Mouse (Mus musculus): ENCODE results near the gene Sox21. TPM values are rescaled to one million over a fixed set of nuclear protein-coding genes. Genes with fewer than 3 reads are reported as not detected.

Sox21 gene
- polyA plus RNA-seq (2014; fragmentation: Nextera tagmentation; extraction: Ambion mirVana) = 0.14 TPM in 1 of 2 replicates, not detected in the other

GRCm38 (mm10) chr14:118236886-118237289 lies at the start of gene Sox21:
Gene Sox21 (minus strand): TSS chr14:118237030.
- Histone ChIP-seq H3K36me3 (ENCODE audit: control insufficient read depth, insufficient read depth, low read length) (no peaks in the 10 kb centered on the region), H3K27ac (replicated peaks in 1 of 2; ENCODE audit: control insufficient read depth in 1 of 2, insufficient read depth in 1 of 2, low read depth in 2 of 2, low read length in 2 of 2) (no peak within 1 kb of the TSS), H3K27me3 (ENCODE audit: control insufficient read depth, insufficient read depth, low read length) (peaks cover 77% of the 10 kb centered on the region), H3K4me1 (ENCODE audit: control insufficient read depth in 2 of 2, insufficient read depth in 2 of 2, low read length in 2 of 2) (peaks cover 5 to 27% of the 10 kb centered on the region in 2 experiments; a peak in 3 of 4 replicates), H3K9ac (ENCODE audit: low read length) (peak within 1 kb of the TSS; percentile 59), H3K4me3 (ENCODE audit: control insufficient read depth in 1 of 2, insufficient read depth in 1 of 2, low read depth in 1 of 2, low read length in 2 of 2) (peak within 1 kb of the TSS; percentile 49 to 58), H3K4me2 (ENCODE audit: low read length) (peak within 1 kb of the TSS; percentile 98), H3K9me3 (ENCODE audit: control insufficient read depth, low read length) (no peaks in the 10 kb centered on the region)
- no peak for ATAC-seq (ENCODE audit: insufficient number of reproducible peaks, insufficient read depth, low FRiP score, low read depth)
- under 1% methylated on average over 34 of the region's 34 CpGs for WGBS

DNA sequence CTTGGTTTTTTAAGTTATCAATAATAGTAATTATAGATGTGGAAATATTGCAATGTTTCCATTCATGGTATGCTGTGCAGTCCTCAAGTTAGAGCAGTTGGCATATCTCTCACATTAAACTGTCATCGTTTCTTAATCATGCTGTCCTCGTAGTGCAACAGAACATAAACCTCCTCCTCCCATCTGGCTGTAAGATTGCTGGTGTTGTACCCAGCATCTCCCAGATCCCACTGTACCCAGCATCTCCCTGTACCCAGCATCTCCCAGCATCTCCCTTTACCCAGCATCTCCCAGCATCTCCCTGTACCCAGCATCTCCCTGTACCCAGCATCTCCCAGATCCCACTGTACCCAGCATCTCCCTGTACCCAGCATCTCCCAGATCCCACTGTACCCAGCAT lies 49.3 kb upstream of the Sox21 start:
- H3K9ac ChIP-seq (ENCODE audit: low read length) = no peak overlapping the region
- 85% methylated on average over 2 of the region's 2 CpGs for WGBS
- no peak overlapping the region for H3K4me2 ChIP-seq (ENCODE audit: low read length)
- H3K27me3 ChIP-seq (ENCODE audit: control insufficient read depth, insufficient read depth, low read length) = no peaks in the 10 kb centered on the region
- H3K27ac ChIP-seq (replicated peaks in 1 of 2; ENCODE audit: control insufficient read depth in 1 of 2, insufficient read depth in 1 of 2, low read depth in 2 of 2, low read length in 2 of 2) = no peak overlapping the region
- no peaks in the 10 kb centered on the region for H3K9me3 ChIP-seq (ENCODE audit: control insufficient read depth, low read length)
- ATAC-seq (ENCODE audit: insufficient number of reproducible peaks, insufficient read depth, low FRiP score, low read depth) = no peak
- no peak overlapping the region for H3K4me3 ChIP-seq (ENCODE audit: control insufficient read depth in 1 of 2, insufficient read depth in 1 of 2, low read depth in 1 of 2, low read length in 2 of 2)
- H3K36me3 ChIP-seq (ENCODE audit: control insufficient read depth, insufficient read depth, low read length) = no peaks in the 10 kb centered on the region
- H3K4me1 ChIP-seq (ENCODE audit: control insufficient read depth in 2 of 2, insufficient read depth in 2 of 2, low read length in 2 of 2) = no peaks in the 10 kb centered on the region

DNA sequence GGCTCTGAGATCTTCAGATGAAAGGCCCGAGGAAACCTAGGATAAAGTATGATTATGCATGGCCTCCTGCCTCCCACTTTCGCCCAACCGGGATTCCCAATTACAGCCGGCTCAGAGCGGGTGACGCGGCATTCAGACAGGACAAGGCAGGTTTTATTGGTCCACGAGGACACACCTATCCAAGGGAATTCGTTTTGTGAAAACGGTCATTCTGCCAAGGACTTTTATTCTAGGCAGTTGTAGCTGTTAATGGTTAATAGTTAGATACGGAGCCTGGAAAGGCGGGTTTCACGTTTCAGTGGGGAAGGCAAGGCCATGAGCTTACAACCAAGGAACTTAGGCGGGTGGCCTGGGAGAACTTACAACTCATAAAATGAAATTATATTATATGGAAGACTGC lies 46.1 kb upstream of the Sox21 start:
- no peak for ATAC-seq (ENCODE audit: insufficient number of reproducible peaks, insufficient read depth, low FRiP score, low read depth)
- WGBS = 76% methylated on average over 14 of the region's 14 CpGs

DNA sequence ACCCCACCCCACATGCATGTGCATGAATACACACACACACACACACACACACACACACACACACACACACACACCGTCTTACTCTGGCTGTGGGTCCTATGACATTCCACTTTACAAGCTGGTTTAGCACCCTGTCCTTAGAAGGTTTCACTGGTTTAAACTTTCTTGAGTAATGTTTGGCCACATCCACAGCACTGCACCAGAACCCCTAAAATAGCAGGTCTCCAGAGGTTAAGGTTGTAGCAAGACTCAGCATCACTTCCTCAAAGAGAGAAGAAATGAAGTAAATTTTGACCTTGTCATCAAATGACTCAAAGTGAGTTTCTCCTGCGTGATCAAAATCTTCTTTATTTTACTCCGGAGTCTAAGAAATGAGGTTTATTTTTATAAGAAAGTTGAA lies 45.4 kb upstream of the Sox21 start:
- ATAC-seq (ENCODE audit: insufficient number of reproducible peaks, insufficient read depth, low FRiP score, low read depth) = no peak
- Histone ChIP-seq H3K36me3 (ENCODE audit: control insufficient read depth, insufficient read depth, low read length) (no peaks in the 10 kb centered on the region), H3K9me3 (ENCODE audit: control insufficient read depth, low read length) (peaks cover 12% of the 10 kb centered on the region), H3K27ac (replicated peaks in 1 of 2; ENCODE audit: control insufficient read depth in 1 of 2, insufficient read depth in 1 of 2, low read depth in 2 of 2, low read length in 2 of 2) (no peak overlapping the region), H3K4me1 (ENCODE audit: control insufficient read depth in 2 of 2, insufficient read depth in 2 of 2, low read length in 2 of 2) (no peaks in the 10 kb centered on the region), H3K4me3 (ENCODE audit: control insufficient read depth in 1 of 2, insufficient read depth in 1 of 2, low read depth in 1 of 2, low read length in 2 of 2) (no peak overlapping the region), H3K4me2 (ENCODE audit: low read length) (no peak overlapping the region), H3K27me3 (ENCODE audit: control insufficient read depth, insufficient read depth, low read length) (no peaks in the 10 kb centered on the region), H3K9ac (ENCODE audit: low read length) (no peak overlapping the region)
- 80% methylated on average over 3 of the region's 3 CpGs for WGBS

More for the DNA sequence above, 46.1 kb upstream of the Sox21 start:
- no peaks in the 10 kb centered on the region for H3K27me3 ChIP-seq (ENCODE audit: control insufficient read depth, insufficient read depth, low read length)
- no peaks in the 10 kb centered on the region for H3K36me3 ChIP-seq (ENCODE audit: control insufficient read depth, insufficient read depth, low read length)
- H3K27ac ChIP-seq (replicated peaks in 1 of 2; ENCODE audit: control insufficient read depth in 1 of 2, insufficient read depth in 1 of 2, low read depth in 2 of 2, low read length in 2 of 2) = no peak overlapping the region
- peaks cover 12% of the 10 kb centered on the region for H3K9me3 ChIP-seq (ENCODE audit: control insufficient read depth, low read length)
- no peak overlapping the region for H3K9ac ChIP-seq (ENCODE audit: low read length)
- H3K4me2 ChIP-seq (ENCODE audit: low read length) = no peak overlapping the region
- H3K4me1 ChIP-seq (ENCODE audit: control insufficient read depth in 2 of 2, insufficient read depth in 2 of 2, low read length in 2 of 2) = no peaks in the 10 kb centered on the region
- no peak overlapping the region for H3K4me3 ChIP-seq (ENCODE audit: control insufficient read depth in 1 of 2, insufficient read depth in 1 of 2, low read depth in 1 of 2, low read length in 2 of 2)

GRCm38 (mm10) chr14:118277704-118278498 lies 41.1 kb upstream of the Sox21 start:
- Histone ChIP-seq H3K27ac (replicated peaks in 1 of 2; ENCODE audit: control insufficient read depth in 1 of 2, insufficient read depth in 1 of 2, low read depth in 2 of 2, low read length in 2 of 2) (no peak overlapping the region), H3K27me3 (ENCODE audit: control insufficient read depth, insufficient read depth, low read length) (no peaks in the 10 kb centered on the region), H3K4me1 (ENCODE audit: control insufficient read depth in 2 of 2, insufficient read depth in 2 of 2, low read length in 2 of 2) (no peaks in the 10 kb centered on the region), H3K4me3 (ENCODE audit: control insufficient read depth in 1 of 2, insufficient read depth in 1 of 2, low read depth in 1 of 2, low read length in 2 of 2) (no peak overlapping the region), H3K4me2 (ENCODE audit: low read length) (no peak overlapping the region), H3K9me3 (ENCODE audit: control insufficient read depth, low read length) (peaks cover 12% of the 10 kb centered on the region), H3K36me3 (ENCODE audit: control insufficient read depth, insufficient read depth, low read length) (no peaks in the 10 kb centered on the region), H3K9ac (ENCODE audit: low read length) (no peak overlapping the region)
- ATAC-seq (ENCODE audit: insufficient number of reproducible peaks, insufficient read depth, low FRiP score, low read depth) = no peak
- WGBS = 82% methylated on average over 7 of the region's 7 CpGs

- Histone ChIP-seq H3K4me2 (ENCODE audit: low read length) (no peak overlapping the region), H3K27ac (replicated peaks in 1 of 2; ENCODE audit: control insufficient read depth in 1 of 2, insufficient read depth in 1 of 2, low read depth in 2 of 2, low read length in 2 of 2) (no peak overlapping the region), H3K4me1 (ENCODE audit: control insufficient read depth in 2 of 2, insufficient read depth in 2 of 2, low read length in 2 of 2) (no peaks in the 10 kb centered on the region), H3K9me3 (ENCODE audit: control insufficient read depth, low read length) (no peaks in the 10 kb centered on the region), H3K9ac (ENCODE audit: low read length) (no peak overlapping the region), H3K27me3 (ENCODE audit: control insufficient read depth, insufficient read depth, low read length) (no peaks in the 10 kb centered on the region), H3K36me3 (ENCODE audit: control insufficient read depth, insufficient read depth, low read length) (no peaks in the 10 kb centered on the region), H3K4me3 (ENCODE audit: control insufficient read depth in 1 of 2, insufficient read depth in 1 of 2, low read depth in 1 of 2, low read length in 2 of 2) (no peak overlapping the region)
- WGBS = 71% methylated on average over 6 of the region's 6 CpGs
- no peak for ATAC-seq (ENCODE audit: insufficient number of reproducible peaks, insufficient read depth, low FRiP score, low read depth)
Observed at GRCm38 (mm10) chr14:118272594-118273555, 36.0 kb upstream of the Sox21 start.

- no peak overlapping the region for H3K4me2 ChIP-seq (ENCODE audit: low read length)
- WGBS = 85% methylated on average over 4 of the region's 4 CpGs
- ATAC-seq (ENCODE audit: insufficient number of reproducible peaks, insufficient read depth, low FRiP score, low read depth) = no peak
- H3K4me3 ChIP-seq (ENCODE audit: control insufficient read depth in 1 of 2, insufficient read depth in 1 of 2, low read depth in 1 of 2, low read length in 2 of 2) = no peak overlapping the region
- H3K9ac ChIP-seq (ENCODE audit: low read length) = no peak overlapping the region
- H3K36me3 ChIP-seq (ENCODE audit: control insufficient read depth, insufficient read depth, low read length) = no peaks in the 10 kb centered on the region
- no peak overlapping the region for H3K27ac ChIP-seq (replicated peaks in 1 of 2; ENCODE audit: control insufficient read depth in 1 of 2, insufficient read depth in 1 of 2, low read depth in 2 of 2, low read length in 2 of 2)
- no peaks in the 10 kb centered on the region for H3K9me3 ChIP-seq (ENCODE audit: control insufficient read depth, low read length)
- H3K4me1 ChIP-seq (ENCODE audit: control insufficient read depth in 2 of 2, insufficient read depth in 2 of 2, low read length in 2 of 2) = no peaks in the 10 kb centered on the region
- H3K27me3 ChIP-seq (ENCODE audit: control insufficient read depth, insufficient read depth, low read length) = no peaks in the 10 kb centered on the region
Observed at GRCm38 (mm10) chr14:118268849-118269248, 32.0 kb upstream of the Sox21 start.

Data from heart, embryonic 14.5 days (tissue).